ENCODE assay signal across 34 mouse cellular contexts in the genomic region with DNA sequence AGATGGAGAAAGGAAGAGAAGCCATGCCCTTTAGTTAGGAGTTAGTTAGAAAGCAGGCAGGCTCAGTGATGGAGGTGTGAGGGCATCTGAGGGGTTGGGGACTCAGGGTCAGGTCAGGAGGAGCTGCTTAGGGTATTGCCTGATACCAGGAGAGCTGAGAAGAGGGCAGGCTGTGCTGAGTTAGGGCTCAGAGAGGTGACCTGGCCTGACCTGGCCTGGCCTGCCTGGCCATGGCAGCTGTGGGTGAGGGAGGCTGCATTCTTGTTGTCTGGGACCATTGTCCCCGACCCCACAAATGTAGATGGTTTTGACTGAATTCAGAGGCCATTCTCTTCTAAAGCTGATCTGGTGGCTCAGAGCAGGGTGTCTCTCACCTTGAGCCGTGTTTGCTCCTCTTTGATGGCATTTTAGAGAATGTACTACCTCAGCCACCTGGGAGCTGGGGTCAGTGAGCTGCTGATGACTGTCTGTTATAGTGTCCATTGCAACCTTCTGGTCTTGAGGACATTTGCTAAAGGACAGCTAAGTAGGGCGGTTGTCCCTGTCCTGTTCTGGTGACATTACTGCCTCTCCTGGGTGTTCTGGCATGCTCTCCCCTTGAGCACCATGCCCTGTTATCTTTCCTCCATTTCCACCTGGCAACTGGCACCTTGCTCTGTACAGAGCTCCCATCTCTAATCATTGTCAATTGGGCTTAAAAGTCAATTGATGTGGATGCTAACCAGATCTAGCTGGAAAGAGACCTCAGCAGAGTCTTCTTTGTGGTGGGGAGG. TPM values are rescaled to one million over a fixed set of nuclear protein-coding genes. Genes with fewer than 3 reads are reported as not detected.
DNase-seq lines count a peak whose midpoint lies in the region; ATAC-seq and TF ChIP-seq lines count a peak whose summit lies in the region.
"Had no signal": no experiment of that assay in that cellular context is flagged by ENCODE, and none has a peak within 500 bp of the region (broad histone marks: within the 10 kb centered on the region; RNA-seq: fewer than 3 reads in every experiment).

No protein-coding gene starts in this region.

- H3K4me3 ChIP-seq in liver, embryonic 15.5 days (replicated peaks): no peak overlapping the region
- H3K4me3 ChIP-seq in liver, embryonic 11.5 days (ENCODE audit: low read depth, low read length): no peak overlapping the region
- H3K4me3 ChIP-seq in G1E (ENCODE audit: low read depth, low read length): peak overlapping the region; percentile 24; the same call in 1 of the 2 replicates
- H3K4me3 ChIP-seq: embryonic facial prominence, embryonic 10.5 days; embryonic facial prominence, embryonic 15.5 days; hindbrain, embryonic 12.5 days; intestine, embryonic 15.5 days; megakaryocyte, embryonic 14.5 days; midbrain, embryonic 13.5 days; neural tube, embryonic 15.5 days had no signal

- H3K27me3 ChIP-seq in liver, embryonic 15.5 days: no peaks in the 10 kb centered on the region
- H3K27me3 ChIP-seq in liver, embryonic 11.5 days (replicated peaks; ENCODE audit: control insufficient read depth, insufficient read depth, low read length): no peaks in the 10 kb centered on the region
- no peaks in the 10 kb centered on the region for H3K27me3 ChIP-seq in G1E (ENCODE audit: insufficient read depth, low read length)
- H3K27me3 ChIP-seq: embryonic facial prominence, embryonic 15.5 days; hindbrain, embryonic 12.5 days; intestine, embryonic 15.5 days; midbrain, embryonic 13.5 days; neural tube, embryonic 15.5 days; Patski had no signal

- WGBS in liver, embryonic 15.5 days (ENCODE audit: insufficient replicate concordance): 88% methylated on average over 3 of the region's 3 CpGs
- WGBS in liver, embryonic 11.5 days: 88% methylated on average over 3 of the region's 3 CpGs

- no peak overlapping the region for H3K4me2 ChIP-seq in liver, embryonic 15.5 days
- no peak overlapping the region for H3K4me2 ChIP-seq in liver, embryonic 11.5 days
- H3K4me2 ChIP-seq: embryonic facial prominence, embryonic 15.5 days; hindbrain, embryonic 12.5 days; intestine, embryonic 15.5 days; midbrain, embryonic 13.5 days; neural tube, embryonic 15.5 days had no signal

- peaks cover 21% of the 10 kb centered on the region for H3K4me1 ChIP-seq in liver, embryonic 15.5 days (replicated peaks)
- peaks cover 1% of the 10 kb centered on the region; the same call in 1 of the 2 replicates for H3K4me1 ChIP-seq in liver, embryonic 11.5 days (replicated peaks; ENCODE audit: control insufficient read depth, insufficient read depth, low read length)
- H3K4me1 ChIP-seq in G1E (ENCODE audit: insufficient read depth, low read depth, low read length): peaks cover 85% of the 10 kb centered on the region

- TF ChIP-seq CTCF in G1E (IDR thresholded peaks at IDR 0.05; ENCODE audit: low read depth, low read length): no peak

- H3K9me3 ChIP-seq in liver, embryonic 15.5 days (replicated peaks): no peaks in the 10 kb centered on the region
- no peaks in the 10 kb centered on the region for H3K9me3 ChIP-seq in liver, embryonic 11.5 days (ENCODE audit: control insufficient read depth, low read length)
- no peaks in the 10 kb centered on the region for H3K9me3 ChIP-seq in G1E (replicated peaks)
- H3K9me3 ChIP-seq: embryonic facial prominence, embryonic 10.5 days; embryonic facial prominence, embryonic 15.5 days; hindbrain, embryonic 12.5 days; intestine, embryonic 15.5 days; megakaryocyte, embryonic 14.5 days; midbrain, embryonic 13.5 days; neural tube, embryonic 15.5 days had no signal

- H3K36me3 ChIP-seq in liver, embryonic 15.5 days (replicated peaks): peaks cover 87% of the 10 kb centered on the region
- H3K36me3 ChIP-seq in liver, embryonic 11.5 days (ENCODE audit: control insufficient read depth, insufficient read depth, low read length): peaks cover 78% of the 10 kb centered on the region
- H3K36me3 ChIP-seq in G1E (replicated peaks): peaks cover 92% of the 10 kb centered on the region

- H3K9ac ChIP-seq in liver, embryonic 15.5 days: no peak overlapping the region
- H3K9ac ChIP-seq in liver, embryonic 11.5 days (ENCODE audit: low read depth, low read length): no peak overlapping the region
- H3K9ac ChIP-seq: embryonic facial prominence, embryonic 15.5 days; hindbrain, embryonic 12.5 days; intestine, embryonic 15.5 days; liver, embryonic 14.5 days; midbrain, embryonic 13.5 days; neural tube, embryonic 15.5 days had no signal

- DNase-seq in cerebellum, adult 9-11 months: peak; percentile 23
- DNase-seq in cerebellum, adult 11 months: no peak
- no peak for DNase-seq in liver, embryonic 11.5 days (ENCODE audit: low spot score)
- DNase-seq in A20 (ENCODE audit: low read depth, low spot score) (peak; percentile 6), G1E (ENCODE audit: low spot score) (no peak)
- no peak for DNase-seq in gastrocnemius, postnatal 36 days
- DNase-seq in gastrocnemius, postnatal 25 days: no peak
- DNase-seq: adrenal gland, postnatal 25 days; B cell, adult 2 months; heart, postnatal 36 days; layer of hippocampus, postnatal 36 days; left cerebral cortex, postnatal 4 days; right cerebral cortex, postnatal 25 days; spleen, adult 18-20 months; thymus, adult 2 months had no signal

- ATAC-seq in liver, embryonic 15.5 days (ENCODE audit: insufficient read depth): no peak
- no peak for ATAC-seq in liver, embryonic 11.5 days (replicated peaks; ENCODE audit: low FRiP score)
- no peak for ATAC-seq in G1E (ENCODE audit: extremely low read depth, insufficient number of reproducible peaks, low FRiP score, poor library complexity, severe bottlenecking)
- ATAC-seq: forebrain, embryonic 14.5 days; hindbrain, postnatal 0 days; intestine, embryonic 15.5 days; Patski had no signal

- 0 out of 2 replicates have a peak overlapping the region, but pooled peaks have one; percentile 2 for H3K27ac ChIP-seq in liver, embryonic 15.5 days (replicated peaks)
- no peak overlapping the region for H3K27ac ChIP-seq in liver, embryonic 11.5 days (ENCODE audit: low read depth, low read length)
- H3K27ac ChIP-seq: embryonic facial prominence, embryonic 10.5 days; embryonic facial prominence, embryonic 15.5 days; hindbrain, embryonic 12.5 days; hindbrain, postnatal 0 days; intestine, embryonic 15.5 days; kidney, postnatal 0 days; liver, embryonic 14.5 days; midbrain, embryonic 13.5 days; neural tube, embryonic 15.5 days; stomach, postnatal 0 days had no signal

- intact Hi-C loops in gastrocnemius, postnatal 36 days (cut with DNase I): no loop called here

RNA-seq across cellular contexts. Expression of gene Ddx39b, which starts 9.0 kb away (rescaled TPM):
- 141 and 150 TPM in 2 replicates for polyA plus RNA-seq in liver, embryonic 15.5 days (2015; fragmentation: Nextera tagmentation; extraction: Ambion mirVana)
- 432 and 439 TPM in 2 replicates for polyA plus RNA-seq in liver, embryonic 11.5 days (2014; fragmentation: Nextera tagmentation; extraction: Ambion mirVana)
- total RNA-seq in G1E (2014; fragmentation: Nextera tagmentation): 424 and 464 TPM in 2 replicates
- total RNA-seq in G1E (2017): 171 and 174 TPM in 2 replicates
- polyA plus RNA-seq in G1E (2012): 362 and 363 TPM in 2 replicates
- total RNA-seq in gastrocnemius, postnatal 36 days (2021): 10 to 100 TPM; 67.7 to 83.0 TPM
- 10 to 100 TPM; 71.5 to 79.1 TPM for total RNA-seq in gastrocnemius, postnatal 25 days (2021)

RNA-seq across cellular contexts. Expression of gene H2-D1, which starts 12.0 kb away (rescaled TPM):
- polyA plus RNA-seq in liver, embryonic 15.5 days (2015; fragmentation: Nextera tagmentation; extraction: Ambion mirVana): 99.7 and 119 TPM in 2 replicates
- polyA plus RNA-seq in liver, embryonic 11.5 days (2014; fragmentation: Nextera tagmentation; extraction: Ambion mirVana): 88.0 and 90.8 TPM in 2 replicates
- total RNA-seq in G1E (2014; fragmentation: Nextera tagmentation): 50.2 and 53.6 TPM in 2 replicates
- 109 and 115 TPM in 2 replicates for total RNA-seq in G1E (2017)
- 88.5 and 106 TPM in 2 replicates for polyA plus RNA-seq in G1E (2012)
- 10 to 100 TPM; 28.2 to 39.1 TPM for total RNA-seq in gastrocnemius, postnatal 36 days (2021)
- total RNA-seq in gastrocnemius, postnatal 25 days (2021): 10 to 100 TPM; 30.2 to 57.3 TPM

RNA-seq across cellular contexts. Expression of gene Nfkbil1, which starts 14.9 kb away (rescaled TPM):
- 3.2 and 3.6 TPM in 2 replicates for polyA plus RNA-seq in liver, embryonic 15.5 days (2015; fragmentation: Nextera tagmentation; extraction: Ambion mirVana)
- 4.6 and 5.4 TPM in 2 replicates for polyA plus RNA-seq in liver, embryonic 11.5 days (2014; fragmentation: Nextera tagmentation; extraction: Ambion mirVana)
- 7.0 and 14.1 TPM in 2 replicates for total RNA-seq in G1E (2014; fragmentation: Nextera tagmentation)
- total RNA-seq in G1E (2017): 8.6 and 12.1 TPM in 2 replicates
- 37.3 and 41.6 TPM in 2 replicates for polyA plus RNA-seq in G1E (2012)
- total RNA-seq in gastrocnemius, postnatal 36 days (2021): 1 to 10 TPM; 5.5 to 8.7 TPM
- 1 to 10 TPM; 5.6 to 6.8 TPM for total RNA-seq in gastrocnemius, postnatal 25 days (2021)

RNA-seq across cellular contexts. Expression of gene Atp6v1g2, which starts 17.1 kb away (rescaled TPM):
- 0.58 and 0.63 TPM in 2 replicates for polyA plus RNA-seq in liver, embryonic 15.5 days (2015; fragmentation: Nextera tagmentation; extraction: Ambion mirVana)
- polyA plus RNA-seq in liver, embryonic 11.5 days (2014; fragmentation: Nextera tagmentation; extraction: Ambion mirVana): 2.6 and 2.9 TPM in 2 replicates
- total RNA-seq in G1E (2014; fragmentation: Nextera tagmentation) (3.0 and 5.0 TPM in 2 replicates), G1E (2017) (3.2 TPM in 2 replicates)
- 2.4 and 2.8 TPM in 2 replicates for polyA plus RNA-seq in G1E (2012)
- total RNA-seq in gastrocnemius, postnatal 36 days (2021): 1 to 10 TPM; 1.7 to 2.4 TPM
- total RNA-seq in gastrocnemius, postnatal 25 days (2021): 1 to 10 TPM; 1.9 to 2.3 TPM

RNA-seq across cellular contexts. Expression of gene Gm16181, which starts 29.9 kb away (rescaled TPM):
- 0.24 TPM in 1 of 2 replicates, not detected in the other for polyA plus RNA-seq in liver, embryonic 15.5 days (2015; fragmentation: Nextera tagmentation; extraction: Ambion mirVana)
- 0.53 TPM in 1 of 2 replicates, not detected in the other for polyA plus RNA-seq in liver, embryonic 11.5 days (2014; fragmentation: Nextera tagmentation; extraction: Ambion mirVana)
- total RNA-seq in G1E (2014; fragmentation: Nextera tagmentation): not detected in 2 replicates
- 0.38 and 0.52 TPM in 2 replicates for total RNA-seq in G1E (2017)
- polyA plus RNA-seq in G1E (2012): not detected in 2 replicates
- total RNA-seq in gastrocnemius, postnatal 36 days (2021): not detected
- total RNA-seq in gastrocnemius, postnatal 25 days (2021): under 1 TPM in 1 of 2 experiments, not detected in 1; 0.70 TPM
- total RNA-seq: adrenal gland, postnatal 25 days; ES-E14; gastrocnemius, adult 18-20 months; heart, postnatal 36 days; hindbrain, postnatal 0 days; layer of hippocampus, postnatal 36 days; left cerebral cortex, postnatal 4 days had no signal
- polyA plus RNA-seq: brain, embryonic 14.5 days; forebrain, embryonic 14.5 days; large intestine, adult 2 months; limb, embryonic 14.5 days; neural tube, embryonic 15.5 days; thymus, adult 2 months had no signal

Comparison
In these comparisons a context has a peak if more than half of its experiments do, and no peak if none do; other contexts are left out.
1. DNase-seq: peak in cerebellum, adult 9-11 months (single experiment) and A20 (single experiment); none in cerebellum, adult 11 months (single experiment), liver, embryonic 11.5 days (single experiment), G1E (single experiment), gastrocnemius, postnatal 36 days (0 of 2) and gastrocnemius, postnatal 25 days (single experiment).